Mouse (Mus musculus): ENCODE results near the gene D930020B18Rik. TPM values are rescaled to one million over a fixed set of nuclear protein-coding genes. Genes with fewer than 3 reads are reported as not detected.

D930020B18Rik gene
- total and polyA plus RNA-seq, 3 experiments, result not detected

DNA sequence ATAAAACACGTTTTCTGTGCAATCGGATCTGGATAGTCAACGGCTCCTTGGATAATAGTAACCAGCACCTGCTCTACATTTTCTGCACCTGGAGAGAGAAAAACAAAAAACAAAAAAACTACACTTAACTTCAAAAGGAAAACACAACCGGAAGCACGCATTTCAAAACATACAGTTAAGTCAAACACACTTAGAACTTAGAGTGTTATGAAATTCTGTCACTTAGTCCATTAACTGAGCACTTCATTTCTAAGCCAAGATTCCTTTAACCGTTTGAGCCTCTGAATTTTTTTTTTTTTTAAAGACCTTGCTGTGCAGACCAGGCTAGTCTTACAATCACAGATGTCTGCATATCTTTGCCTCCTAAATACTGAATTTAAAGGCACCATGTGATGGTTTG lies 40.1 kb upstream of the D930020B18Rik start:
- no peak for TF ChIP-seq JUN (IDR thresholded peaks at IDR 0.05; ENCODE audit: insufficient read depth, low read depth, low read length)
- no peak for TF ChIP-seq ZKSCAN1 (IDR thresholded peaks at IDR 0.05; ENCODE audit: borderline replicate concordance, low read depth, low read length)
- no peak for TF ChIP-seq ZNF384 (IDR thresholded peaks at IDR 0.05; ENCODE audit: low read depth, low read length)
- H3K4me3 ChIP-seq (replicated peaks in 1 of 3; ENCODE audit: low read depth in 2 of 3, low read length in 2 of 3, poor library complexity in 1 of 3), result no peak overlapping the region
- no peaks in the 10 kb centered on the region for H3K9me3 ChIP-seq (replicated peaks; ENCODE audit: low read length)
- dilution Hi-C loops (cut with MboI; ENCODE audit: extremely low pct_ligation_motif_present, extremely low pct_unique_long_range_greater_than_20kb, low sequenced_read_pairs) (no loop called here), in situ Hi-C loops (cut with MboI; ENCODE audit: low pct_ligation_motif_present, low pct_unique_long_range_greater_than_20kb, low sequenced_read_pairs) (no loop called here)
- H3K9ac ChIP-seq (ENCODE audit: insufficient read depth, low read depth), result no peak overlapping the region
- no peak overlapping the region for H3K27ac ChIP-seq (ENCODE audit: insufficient read depth, low read depth)
- peaks cover 89 to 98% of the 10 kb centered on the region in 2 experiments for H3K36me3 ChIP-seq (replicated peaks in 1 of 2; ENCODE audit: control insufficient read depth in 1 of 2, insufficient read depth in 1 of 2, low read length in 1 of 2)
- no peaks in the 10 kb centered on the region for H3K79me2 ChIP-seq (replicated peaks; ENCODE audit: control insufficient read depth, extremely low read depth, insufficient read depth, poor library complexity, severe bottlenecking)
- H3K4me2 ChIP-seq (ENCODE audit: insufficient read depth, low read depth, poor library complexity, severe bottlenecking), result no peak overlapping the region
- no peaks in the 10 kb centered on the region for H3K27me3 ChIP-seq (replicated peaks)
- no peaks in the 10 kb centered on the region for H3K4me1 ChIP-seq (ENCODE audit: control insufficient read depth in 1 of 2, insufficient read depth in 2 of 2)
- DNase-seq (ENCODE audit: extremely low read depth), result no peak

DNA sequence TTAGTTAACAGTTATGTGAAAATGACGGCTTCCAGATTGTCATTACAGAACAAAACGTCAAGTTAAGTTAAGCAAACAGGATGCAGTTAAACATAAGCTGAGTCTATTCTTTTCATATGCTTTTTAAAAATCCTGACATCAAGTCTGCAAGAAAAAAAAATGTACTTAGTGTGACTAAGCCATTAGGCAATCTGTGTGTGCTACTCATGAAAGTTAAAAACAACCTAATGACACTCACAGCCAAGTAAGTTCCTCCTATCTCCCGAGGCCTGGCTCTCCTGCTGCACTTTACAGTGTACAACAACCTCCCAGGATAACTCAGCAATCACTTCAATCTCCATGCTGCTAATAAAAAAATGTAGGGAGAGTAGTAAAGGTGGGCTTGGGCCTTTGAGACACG lies 37.8 kb upstream of the D930020B18Rik start:
- Histone ChIP-seq H3K27me3 (replicated peaks) (no peaks in the 10 kb centered on the region), H3K4me1 (ENCODE audit: control insufficient read depth in 1 of 2, insufficient read depth in 2 of 2) (no peaks in the 10 kb centered on the region; a peak in 1 of 4 replicates), H3K9me3 (replicated peaks; ENCODE audit: low read length) (no peaks in the 10 kb centered on the region), H3K27ac (ENCODE audit: insufficient read depth, low read depth) (no peak overlapping the region), H3K9ac (ENCODE audit: insufficient read depth, low read depth) (no peak overlapping the region), H3K79me2 (replicated peaks; ENCODE audit: control insufficient read depth, extremely low read depth, insufficient read depth, poor library complexity, severe bottlenecking) (no peaks in the 10 kb centered on the region), H3K4me2 (ENCODE audit: insufficient read depth, low read depth, poor library complexity, severe bottlenecking) (no peak overlapping the region), H3K36me3 (replicated peaks in 1 of 2; ENCODE audit: control insufficient read depth in 1 of 2, insufficient read depth in 1 of 2, low read length in 1 of 2) (peaks cover 90 to 98% of the 10 kb centered on the region in 2 experiments), H3K4me3 (replicated peaks in 1 of 3; ENCODE audit: low read depth in 2 of 3, low read length in 2 of 3, poor library complexity in 1 of 3) (no peak overlapping the region)
- in situ Hi-C loops (cut with MboI; ENCODE audit: low pct_ligation_motif_present, low pct_unique_long_range_greater_than_20kb, low sequenced_read_pairs) (no loop called here), dilution Hi-C loops (cut with MboI; ENCODE audit: extremely low pct_ligation_motif_present, extremely low pct_unique_long_range_greater_than_20kb, low sequenced_read_pairs) (no loop called here)
- DNase-seq (ENCODE audit: extremely low read depth), result no peak
- TF ChIP-seq ZKSCAN1 (IDR thresholded peaks at IDR 0.05; ENCODE audit: borderline replicate concordance, low read depth, low read length), result no peak
- TF ChIP-seq CTCF (conservative IDR thresholded peaks at IDR 0.05 in 1 of 2, IDR thresholded peaks at IDR 0.05 in 1 of 2; ENCODE audit: low read depth in 2 of 2, low read length in 2 of 2), result no peak
- no peak for TF ChIP-seq ZNF384 (IDR thresholded peaks at IDR 0.05; ENCODE audit: low read depth, low read length)
- no peak for TF ChIP-seq USF2 (conservative IDR thresholded peaks at IDR 0.05; ENCODE audit: low read depth, low read length)

DNA sequence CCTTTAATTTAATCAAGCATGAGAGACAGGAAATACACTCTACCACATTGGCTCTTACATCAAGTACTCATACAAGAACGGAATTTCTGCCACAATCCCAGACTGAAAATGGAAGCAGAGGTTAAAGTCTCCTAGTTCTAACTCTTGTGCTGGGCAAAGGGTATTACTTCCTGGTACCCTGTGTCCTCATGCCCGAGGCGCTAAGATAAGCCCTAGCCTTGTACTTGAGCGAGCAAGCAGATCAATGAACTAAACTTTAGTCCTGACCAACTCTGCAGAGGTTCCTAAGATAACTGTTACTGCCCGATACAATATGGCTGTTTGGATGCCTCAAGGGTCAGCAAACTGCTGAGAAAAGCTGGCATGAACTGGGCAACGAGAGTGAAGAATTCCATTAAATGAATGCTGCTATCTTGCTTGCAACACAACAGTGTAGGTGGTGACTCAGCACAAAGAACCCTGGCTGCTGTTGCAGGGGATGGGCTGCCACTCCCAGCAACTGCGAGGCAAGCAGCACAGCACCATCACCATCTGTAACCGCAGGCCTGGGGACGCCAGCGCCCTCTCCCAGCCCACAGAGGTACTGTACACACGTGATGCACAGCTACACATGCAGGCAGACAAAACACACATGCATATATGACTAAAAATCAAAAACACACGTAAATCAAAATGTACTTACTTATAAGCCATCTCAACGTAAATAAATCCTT lies 36.6 kb upstream of the D930020B18Rik start:
- TF ChIP-seq ELF1 (IDR thresholded peaks at IDR 0.05; ENCODE audit: low read depth, low read length), result no peak
- TF ChIP-seq BHLHE40 (IDR thresholded peaks at IDR 0.05; ENCODE audit: low read depth, low read length), result no peak
- no peak for TF ChIP-seq NRF1 (IDR thresholded peaks at IDR 0.05; ENCODE audit: low read depth, low read length)
- no peak for TF ChIP-seq JUN (IDR thresholded peaks at IDR 0.05; ENCODE audit: insufficient read depth, low read depth, low read length)
- TF ChIP-seq CHD1 (IDR thresholded peaks at IDR 0.05; ENCODE audit: low read depth, low read length), result no peak
- no peak for TF ChIP-seq MXI1 (IDR thresholded peaks at IDR 0.05; ENCODE audit: low read depth, low read length)
- no peak for TF ChIP-seq TCF12 (IDR thresholded peaks at IDR 0.05; ENCODE audit: low read depth, low read length)
- no peak for TF ChIP-seq USF2 (conservative IDR thresholded peaks at IDR 0.05; ENCODE audit: low read depth, low read length)
- no peak for TF ChIP-seq ZKSCAN1 (IDR thresholded peaks at IDR 0.05; ENCODE audit: borderline replicate concordance, low read depth, low read length)
- TF ChIP-seq EP300 (IDR thresholded peaks at IDR 0.05; ENCODE audit: low read length), result no peak
- TF ChIP-seq PAX5 (IDR thresholded peaks at IDR 0.05; ENCODE audit: low read length), result no peak
- TF ChIP-seq RAD21 (IDR thresholded peaks at IDR 0.05; ENCODE audit: low read depth, low read length), result no peak
- no peak for TF ChIP-seq MYC (IDR thresholded peaks at IDR 0.05; ENCODE audit: low read depth, low read length)
- TF ChIP-seq ZNF384 (IDR thresholded peaks at IDR 0.05; ENCODE audit: low read depth, low read length), result no peak
- Histone ChIP-seq H3K27me3 (replicated peaks) (no peaks in the 10 kb centered on the region), H3K36me3 (replicated peaks in 1 of 2; ENCODE audit: control insufficient read depth in 1 of 2, insufficient read depth in 1 of 2, low read length in 1 of 2) (peaks cover 86 to 98% of the 10 kb centered on the region in 2 experiments), H3K4me3 (replicated peaks in 1 of 3; ENCODE audit: low read depth in 2 of 3, low read length in 2 of 3, poor library complexity in 1 of 3) (no peak overlapping the region), H3K9ac (ENCODE audit: insufficient read depth, low read depth) (no peak overlapping the region), H3K4me2 (ENCODE audit: insufficient read depth, low read depth, poor library complexity, severe bottlenecking) (no peak overlapping the region), H3K9me3 (replicated peaks; ENCODE audit: low read length) (peaks cover 2% of the 10 kb centered on the region), H3K27ac (ENCODE audit: insufficient read depth, low read depth) (no peak overlapping the region), H3K79me2 (replicated peaks; ENCODE audit: control insufficient read depth, extremely low read depth, insufficient read depth, poor library complexity, severe bottlenecking) (no peaks in the 10 kb centered on the region), H3K4me1 (ENCODE audit: control insufficient read depth in 1 of 2, insufficient read depth in 2 of 2) (no peaks in the 10 kb centered on the region; a peak in 1 of 4 replicates)
- no peak for DNase-seq (ENCODE audit: extremely low read depth)
- dilution Hi-C loops (cut with MboI; ENCODE audit: extremely low pct_ligation_motif_present, extremely low pct_unique_long_range_greater_than_20kb, low sequenced_read_pairs) (no loop called here), in situ Hi-C loops (cut with MboI; ENCODE audit: low pct_ligation_motif_present, low pct_unique_long_range_greater_than_20kb, low sequenced_read_pairs) (no loop called here)

Measured in CH12.LX (cell line).